Mouse (Mus musculus): ENCODE results near the gene Stra6. TPM values are rescaled to one million over a fixed set of nuclear protein-coding genes. Genes with fewer than 3 reads are reported as not detected.

The Stra6 gene
- polyA plus RNA-seq, 2 experiments from 2014 or later = 3.8 to 7.2 TPM

- no peak for ATAC-seq
Measured at GRCm38 (mm10) chr9:58174818-58175251, 111.2 kb downstream of the Stra6 start.

- ATAC-seq = no peak
Measured at GRCm38 (mm10) chr9:58175745-58176487, 112.3 kb downstream of the Stra6 start.

- no peak for ATAC-seq
Measured at GRCm38 (mm10) chr9:58177165-58177564, 113.6 kb downstream of the Stra6 start.

GRCm38 (mm10) chr9:58179390-58179789, 115.8 kb downstream of the Stra6 start:
- no peak for ATAC-seq

GRCm38 (mm10) chr9:58184456-58184855, 120.9 kb downstream of the Stra6 start:
- ATAC-seq = no peak

- no peak for ATAC-seq
Measured at GRCm38 (mm10) chr9:58194222-58194621, 130.6 kb downstream of the Stra6 start.

- no peak for ATAC-seq
Measured at GRCm38 (mm10) chr9:58195671-58196070, 132.1 kb downstream of the Stra6 start.

GRCm38 (mm10) chr9:58196141-58196540, 132.6 kb downstream of the Stra6 start:
- no peak for ATAC-seq

GRCm38 (mm10) chr9:58196610-58197567, 133.3 kb downstream of the Stra6 start:
- ATAC-seq = no peak

- ATAC-seq = no peak
Measured at GRCm38 (mm10) chr9:58197781-58198701, 134.5 kb downstream of the Stra6 start.

GRCm38 (mm10) chr9:58198801-58199371, 135.3 kb downstream of the Stra6 start:
- no peak for ATAC-seq

GRCm38 (mm10) chr9:58199381-58200269, 136.0 kb downstream of the Stra6 start:
- ATAC-seq = no peak

- no peak for ATAC-seq
Measured at GRCm38 (mm10) chr9:58200270-58201090, 136.9 kb downstream of the Stra6 start.

GRCm38 (mm10) chr9:58201091-58201842, 137.7 kb downstream of the Stra6 start:
- no peak for ATAC-seq

- ATAC-seq = no peak
Measured at GRCm38 (mm10) chr9:58201861-58202549, 138.4 kb downstream of the Stra6 start.

GRCm38 (mm10) chr9:58202676-58203453, 139.3 kb downstream of the Stra6 start:
- no peak for ATAC-seq
